Mouse (Mus musculus): ENCODE measurements around the gene Pabpn1l.
A peak's percentile ranks its signal among the peaks of the same experiment; 100 is the strongest.
"Not testable (repeated sequence)": the region's sequence is repeated elsewhere in the genome, so short reads cannot be mapped to it uniquely, and the experiment has no call there.

Gene Pabpn1l

GRCm38 (mm10) chr8:122646337-122646736 lies 23.8 kb upstream of the Pabpn1l start:
- DNase-seq (ENCODE audit: low spot score in 2 of 2): no peak

GRCm38 (mm10) chr8:122644175-122644954 lies 21.8 kb upstream of the Pabpn1l start:
- DNase-seq (ENCODE audit: low spot score in 2 of 2): no peak

GRCm38 (mm10) chr8:122642071-122642470 lies 19.5 kb upstream of the Pabpn1l start:
- DNase-seq (ENCODE audit: low spot score in 2 of 2): peak; percentile 70 to 75

- DNase-seq (ENCODE audit: low spot score in 2 of 2): peak; percentile 85 to 86
These were observed 18.9 kb upstream of the Pabpn1l start for GRCm38 (mm10) chr8:122641406-122641805.

- no peak for DNase-seq (ENCODE audit: low spot score in 2 of 2)
These were observed 18.3 kb upstream of the Pabpn1l start for GRCm38 (mm10) chr8:122640825-122641224.

- no peak for DNase-seq (ENCODE audit: low spot score in 2 of 2)
These were observed 17.1 kb upstream of the Pabpn1l start for GRCm38 (mm10) chr8:122639521-122640248.

- no peak for DNase-seq (ENCODE audit: low spot score in 2 of 2)
These were observed 16.1 kb upstream of the Pabpn1l start for GRCm38 (mm10) chr8:122638601-122639000.

- no peak for DNase-seq (ENCODE audit: low spot score in 2 of 2)
These were observed 14.7 kb upstream of the Pabpn1l start for GRCm38 (mm10) chr8:122637230-122637629.

- DNase-seq (ENCODE audit: low spot score in 2 of 2): peak; percentile 53 to 63
These were observed 14.2 kb upstream of the Pabpn1l start for GRCm38 (mm10) chr8:122636803-122637175.

- no peak for DNase-seq (ENCODE audit: low spot score in 2 of 2)
These were observed 13.6 kb upstream of the Pabpn1l start for GRCm38 (mm10) chr8:122635878-122636802.

- DNase-seq (ENCODE audit: low spot score in 2 of 2): no peak
These were observed 10.7 kb upstream of the Pabpn1l start for GRCm38 (mm10) chr8:122633205-122633604.

- DNase-seq (ENCODE audit: low spot score in 2 of 2): not testable (repeated sequence)
These were observed 9.6 kb upstream of the Pabpn1l start for GRCm38 (mm10) chr8:122632134-122632533.

GRCm38 (mm10) chr8:122630696-122631095 lies 8.2 kb upstream of the Pabpn1l start:
- no peak for DNase-seq (ENCODE audit: low spot score in 2 of 2)

- no peak for DNase-seq (ENCODE audit: low spot score in 2 of 2)
These were observed 6.8 kb upstream of the Pabpn1l start for GRCm38 (mm10) chr8:122629388-122629787.

- no peak for DNase-seq (ENCODE audit: low spot score in 2 of 2)
These were observed 4.4 kb upstream of the Pabpn1l start for GRCm38 (mm10) chr8:122626896-122627295.

GRCm38 (mm10) chr8:122625811-122626210 lies 3.3 kb upstream of the Pabpn1l start:
- no peak for DNase-seq (ENCODE audit: low spot score in 2 of 2)

- DNase-seq (ENCODE audit: low spot score in 2 of 2): no peak
These were observed 2.1 kb upstream of the Pabpn1l start for GRCm38 (mm10) chr8:122624653-122625052.

GRCm38 (mm10) chr8:122623844-122624642 lies 1.5 kb upstream of the Pabpn1l start:
- no peak for DNase-seq (ENCODE audit: low spot score in 2 of 2)

- no peak for DNase-seq (ENCODE audit: low spot score in 2 of 2)
These were observed 2.1 kb downstream of the Pabpn1l start for GRCm38 (mm10) chr8:122620446-122620845.

- no peak for DNase-seq (ENCODE audit: low spot score in 2 of 2)
These were observed 3.7 kb downstream of the Pabpn1l start for GRCm38 (mm10) chr8:122618660-122619378.
